Mouse (Mus musculus) mature B cell (primary cell): Measurements from ENCODE around the gene Heatr9.

Experiments
- in situ Hi-C: fragments of 300-500 bp; cut with MboI; formaldehyde crosslinking; loops from 2 replicates; pipeline ENCODE4 v1.14.3; 2019

Gene Heatr9

GRCm38 (mm10) chr11:83522075-83522474, at the start of gene Heatr9:
Gene Heatr9 (minus strand): TSS chr11:83522175.
- in situ Hi-C loops, result no loop called here

GRCm38 (mm10) chr11:83570189-83570588, 48.2 kb upstream of the Heatr9 start:
- in situ Hi-C loops, result loop anchor here (25.0 kb wide), 1 partner anchor 367 kb away; the partner anchor contains the start of gene Ddx52

DNA sequence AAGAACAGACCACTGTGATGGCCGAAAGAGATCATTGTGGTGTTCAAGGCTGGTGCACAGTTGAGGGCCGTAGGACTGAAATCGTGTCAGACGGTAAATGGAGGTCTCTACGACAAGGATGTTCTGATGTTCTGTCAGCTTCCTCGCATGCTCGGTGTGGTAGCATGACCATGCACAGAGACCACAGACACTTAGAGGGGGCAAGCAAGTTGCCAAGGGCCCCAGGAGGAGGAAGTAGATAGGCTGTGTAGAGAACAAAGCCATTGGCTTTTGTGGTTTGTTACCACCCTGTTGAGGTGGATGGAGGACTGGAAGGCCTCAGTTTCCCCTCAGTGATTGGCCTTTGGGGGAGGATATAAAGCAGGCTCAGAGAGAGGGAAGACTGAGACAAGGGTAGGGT, 47.3 kb upstream of the Heatr9 start:
- in situ Hi-C loops, result loop anchor here (25.0 kb wide), 1 partner anchor 368 kb away; the partner anchor contains the start of gene Ddx52

DNA sequence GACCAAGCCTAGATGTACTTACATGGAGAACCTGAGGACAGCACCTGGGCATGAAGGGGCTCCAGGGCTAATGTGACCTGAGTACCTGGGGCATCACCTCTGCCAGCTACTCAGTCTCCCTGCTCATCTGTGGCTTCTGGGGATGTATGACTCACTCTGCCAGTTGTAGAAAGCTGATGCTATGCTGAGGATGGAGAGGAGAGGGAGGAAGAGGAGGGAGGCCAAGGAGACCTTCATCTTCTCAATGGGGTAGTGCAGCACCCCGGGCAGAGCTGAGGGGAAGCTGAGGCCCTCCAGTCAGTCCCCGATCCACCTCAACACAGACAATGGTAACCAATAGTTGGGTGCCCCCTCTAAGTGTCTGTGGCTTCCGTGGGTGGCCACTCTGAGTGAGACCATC, 46.8 kb upstream of the Heatr9 start:
- in situ Hi-C loops, result loop anchor here (25.0 kb wide), 1 partner anchor 369 kb away; the partner anchor contains the start of gene Ddx52

GRCm38 (mm10) chr11:83568061-83568460, 46.1 kb upstream of the Heatr9 start:
- in situ Hi-C loops, result loop anchor here (25.0 kb wide), 1 partner anchor 369 kb away; the partner anchor contains the start of gene Ddx52

DNA sequence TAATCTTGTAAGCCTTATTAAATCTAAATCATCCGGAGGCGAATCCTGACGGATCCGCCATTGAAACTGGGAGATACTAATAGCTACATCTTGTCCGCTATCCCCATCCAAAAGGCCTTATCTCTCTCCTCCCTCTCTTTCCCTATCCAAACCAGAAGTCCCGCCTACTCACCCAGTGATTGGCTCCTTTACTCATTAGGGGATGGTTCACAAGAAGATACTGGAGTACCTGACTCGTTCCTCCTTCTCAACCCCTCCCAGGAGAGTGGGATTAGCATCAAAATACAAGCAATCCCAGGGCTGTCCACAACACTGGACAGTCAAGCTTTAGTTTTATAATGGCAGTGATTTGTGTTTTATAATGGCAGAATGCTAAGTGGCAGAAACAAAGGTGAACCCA, 45.3 kb upstream of the Heatr9 start:
- in situ Hi-C loops, result loop anchor here (25.0 kb wide), 1 partner anchor 370 kb away; the partner anchor contains the start of gene Ddx52

DNA sequence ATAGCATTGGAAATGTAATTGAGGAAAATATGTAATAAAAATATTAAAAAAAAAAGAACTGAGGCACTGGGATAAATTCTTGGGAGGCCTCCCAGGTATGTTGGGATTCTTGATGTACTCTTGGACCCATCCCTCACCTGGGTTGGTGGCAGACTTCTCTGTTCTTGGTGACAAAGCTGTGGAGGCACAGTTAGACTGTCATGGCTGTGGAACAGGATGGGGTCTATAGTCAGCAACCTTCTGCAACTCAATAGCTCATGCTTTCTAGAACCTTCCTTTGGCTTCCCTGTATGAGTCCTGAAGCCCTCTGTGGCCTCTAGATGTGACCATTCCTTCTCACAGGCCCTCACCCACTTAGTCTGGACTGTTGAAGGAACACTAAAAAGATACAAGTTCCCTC, 44.6 kb upstream of the Heatr9 start:
- in situ Hi-C loops, result loop anchor here (25.0 kb wide), 1 partner anchor 371 kb away; the partner anchor contains the start of gene Ddx52

DNA sequence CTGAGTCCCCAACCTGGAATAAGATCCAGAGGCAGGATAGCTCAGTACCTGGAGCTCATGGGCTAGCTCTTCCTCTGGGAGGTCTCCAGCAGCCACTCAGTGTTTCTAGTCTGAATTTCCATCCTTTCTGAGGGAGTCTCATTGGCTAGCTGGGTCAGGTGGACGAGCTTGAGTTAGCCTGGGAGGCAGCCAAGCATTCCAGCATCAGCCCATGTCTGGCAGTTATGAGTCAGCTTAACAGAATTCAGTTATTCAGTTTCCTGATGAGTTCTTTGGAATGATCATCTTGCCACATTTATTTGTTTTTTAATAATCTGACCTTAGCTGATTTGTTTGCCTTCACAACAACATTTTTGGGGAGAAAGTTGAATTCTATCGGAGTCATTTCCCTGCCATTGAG, 41.8 kb upstream of the Heatr9 start:
- in situ Hi-C loops, result loop anchor here (5.0 to 25.0 kb wide), 3 partner anchors 69 to 374 kb away; partner anchors contain the start of gene Ddx52

GRCm38 (mm10) chr11:83562311-83562887, 40.4 kb upstream of the Heatr9 start:
- in situ Hi-C loops, result loop anchor here (5.0 to 25.0 kb wide), 3 partner anchors 70 to 375 kb away; partner anchors contain the start of gene Ddx52

GRCm38 (mm10) chr11:83560405-83560804, 38.4 kb upstream of the Heatr9 start:
- in situ Hi-C loops, result loop anchor here (5.0 to 25.0 kb wide), 3 partner anchors 72 to 377 kb away; partner anchors contain the start of gene Ddx52

DNA sequence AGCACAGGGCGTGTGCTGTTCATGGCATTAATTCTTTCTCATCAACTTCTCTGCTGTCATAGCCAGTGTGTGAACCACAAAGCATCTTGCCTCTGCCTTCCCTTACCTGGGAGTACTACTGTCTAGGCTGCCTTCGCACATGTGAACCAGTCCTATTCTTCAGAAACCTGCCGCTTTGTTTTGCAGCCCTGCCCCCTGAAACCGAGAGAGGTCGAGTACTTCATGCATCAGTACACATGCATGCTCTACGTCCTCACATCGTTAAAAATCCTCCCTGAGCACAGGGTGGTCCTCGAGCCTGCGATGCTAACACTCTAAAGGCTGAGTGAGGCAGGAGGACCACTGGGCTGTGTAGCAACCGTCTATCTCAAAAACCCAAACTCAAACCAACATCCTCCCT, 35.1 kb upstream of the Heatr9 start:
- in situ Hi-C loops, result loop anchor here (25.0 kb wide), 1 partner anchor 380 kb away; the partner anchor contains the start of gene Ddx52

- in situ Hi-C loops, result loop anchor here (25.0 kb wide), 1 partner anchor 381 kb away; the partner anchor contains the start of gene Ddx52
Observed at GRCm38 (mm10) chr11:83556085-83556781, 34.3 kb upstream of the Heatr9 start.

DNA sequence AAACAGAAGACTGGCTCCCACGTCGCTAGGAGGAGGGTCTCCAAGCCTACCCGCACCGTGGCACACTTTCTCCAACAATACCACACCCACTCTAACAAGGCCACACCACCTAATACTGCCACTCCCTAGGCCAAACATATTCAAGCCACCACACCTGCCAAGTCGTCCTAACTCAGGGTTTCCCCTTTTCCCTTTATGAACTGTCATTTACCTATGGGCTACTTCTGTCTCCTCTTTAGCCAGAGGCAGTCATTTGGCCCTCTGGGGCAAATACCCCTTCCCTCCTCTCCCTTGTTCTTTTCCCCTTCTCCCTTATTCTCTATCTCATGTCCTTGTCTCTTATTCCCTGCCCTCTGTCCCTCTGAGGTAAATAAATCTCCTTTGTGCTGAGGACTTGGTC, 29.7 kb upstream of the Heatr9 start:
- in situ Hi-C loops, result loop anchor here (25.0 kb wide), 1 partner anchor 386 kb away; the partner anchor contains the start of gene Ddx52

- in situ Hi-C loops, result loop anchor here (25.0 kb wide), 1 partner anchor 386 kb away; the partner anchor contains the start of gene Ddx52
Observed at GRCm38 (mm10) chr11:83551037-83551436, 29.1 kb upstream of the Heatr9 start.

GRCm38 (mm10) chr11:83550186-83550632, 28.2 kb upstream of the Heatr9 start:
- in situ Hi-C loops, result loop anchor here (25.0 kb wide), 1 partner anchor 387 kb away; the partner anchor contains the start of gene Ddx52

DNA sequence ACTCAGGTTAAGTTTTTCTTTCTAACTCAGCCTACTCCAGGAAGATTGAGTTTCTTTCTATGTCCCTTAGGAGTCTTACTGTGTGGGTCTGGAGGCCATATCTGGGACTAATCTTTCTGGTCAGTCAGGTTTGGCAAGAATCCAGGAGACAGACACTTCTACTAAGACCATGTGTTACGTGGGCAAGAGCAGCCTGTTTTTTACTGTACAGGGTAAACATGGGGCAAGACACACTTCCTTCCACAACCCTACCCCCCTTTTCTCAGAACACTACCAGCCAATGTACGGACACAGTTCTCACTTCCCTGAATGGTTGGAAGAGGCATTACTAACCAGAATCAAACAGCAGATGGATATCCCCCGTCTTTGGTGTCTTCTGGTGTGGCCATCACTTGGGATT, 22.2 kb upstream of the Heatr9 start:
- in situ Hi-C loops, result no loop called here

DNA sequence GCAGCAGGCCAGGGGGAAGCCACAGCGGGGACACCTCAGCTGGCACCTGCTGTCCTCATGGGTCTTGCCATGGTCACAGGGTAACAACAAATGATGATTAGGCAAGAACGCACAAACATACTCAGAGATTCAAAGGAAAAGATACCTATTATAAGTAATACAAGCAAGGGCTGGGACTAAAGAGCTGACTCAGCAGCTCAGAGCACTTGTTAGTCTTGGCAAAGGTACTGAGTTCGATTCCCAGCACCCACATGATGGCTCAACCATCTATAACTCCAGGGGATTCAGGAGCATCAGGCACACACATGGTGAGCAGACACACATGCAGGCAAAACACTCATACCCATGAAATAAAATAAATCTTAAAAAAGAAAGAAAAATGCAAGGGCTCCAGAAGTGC, 19.4 kb upstream of the Heatr9 start:
- in situ Hi-C loops, result no loop called here

DNA sequence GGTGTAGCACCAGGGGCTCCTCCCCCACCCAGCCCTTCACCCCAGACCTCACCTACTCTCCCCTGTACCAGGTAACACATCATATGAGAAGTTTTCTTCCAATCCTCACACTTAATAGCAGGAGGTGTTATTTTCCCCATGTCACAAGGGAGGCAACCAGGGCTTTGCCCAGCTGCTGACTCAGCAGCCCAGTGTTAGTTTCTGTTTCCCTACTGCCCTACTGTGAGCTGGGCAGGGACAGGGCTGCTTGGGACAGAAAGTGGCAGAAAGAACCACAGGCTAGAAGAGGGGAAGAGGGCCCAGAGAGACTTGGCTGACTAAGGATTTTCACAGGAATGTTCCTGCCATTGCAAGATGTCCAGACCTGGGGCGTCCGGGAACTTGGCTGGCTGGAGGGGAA, 19.0 kb upstream of the Heatr9 start:
- in situ Hi-C loops, result no loop called here

DNA sequence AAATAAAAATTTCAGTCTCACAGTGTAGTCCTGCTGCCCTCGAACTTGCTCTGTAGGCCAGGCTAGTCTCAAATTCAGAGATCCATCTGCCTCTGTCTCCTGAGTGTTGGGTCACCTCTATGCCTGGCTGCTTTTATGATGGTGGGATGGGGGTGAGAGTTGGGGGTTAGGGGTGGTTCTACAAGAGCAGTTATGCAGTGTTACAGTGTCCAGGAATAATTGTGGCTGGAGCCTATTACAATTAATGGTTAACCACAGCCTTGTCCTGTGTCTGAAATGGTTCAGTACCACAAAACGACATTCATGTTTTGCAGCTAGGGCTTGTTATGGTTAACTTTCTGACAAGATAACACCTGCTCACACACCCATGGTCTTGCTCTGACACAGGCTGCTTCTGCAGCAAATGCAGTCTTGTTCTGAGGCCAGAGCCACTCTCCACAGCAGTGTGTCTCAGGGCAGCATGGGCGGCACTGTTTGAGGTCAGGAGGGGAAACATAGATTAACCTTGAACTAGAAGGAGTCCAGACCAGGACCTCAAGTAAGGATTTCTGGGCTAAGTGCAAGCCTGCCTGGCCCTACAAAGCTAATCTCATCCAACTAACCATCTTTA, 16.8 kb upstream of the Heatr9 start:
- in situ Hi-C loops, result no loop called here

DNA sequence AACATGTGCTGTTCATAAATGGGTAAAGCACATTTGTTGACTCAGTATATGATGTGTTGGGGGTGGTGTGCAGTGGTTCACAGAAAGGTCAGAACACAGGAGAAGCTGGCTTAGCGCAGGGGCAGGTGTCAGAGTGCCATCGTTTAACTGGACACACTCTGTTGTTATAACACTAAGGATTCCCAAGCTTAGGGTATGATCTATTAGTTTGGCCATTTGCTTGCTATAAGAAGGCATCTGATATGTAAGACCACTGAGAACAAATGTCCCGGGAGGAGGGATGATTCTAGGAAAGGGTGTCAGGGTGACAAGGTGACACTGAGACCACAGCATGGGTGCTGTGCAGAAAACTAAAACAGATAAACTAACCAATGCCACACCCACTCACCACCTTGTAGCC, 14.9 kb upstream of the Heatr9 start:
- in situ Hi-C loops, result no loop called here

- in situ Hi-C loops, result no loop called here
Observed at GRCm38 (mm10) chr11:83534609-83535423, 12.8 kb upstream of the Heatr9 start.
